Mouse (Mus musculus): ENCODE measurements around the gene Zdhhc16.

Zdhhc16 gene

DNA sequence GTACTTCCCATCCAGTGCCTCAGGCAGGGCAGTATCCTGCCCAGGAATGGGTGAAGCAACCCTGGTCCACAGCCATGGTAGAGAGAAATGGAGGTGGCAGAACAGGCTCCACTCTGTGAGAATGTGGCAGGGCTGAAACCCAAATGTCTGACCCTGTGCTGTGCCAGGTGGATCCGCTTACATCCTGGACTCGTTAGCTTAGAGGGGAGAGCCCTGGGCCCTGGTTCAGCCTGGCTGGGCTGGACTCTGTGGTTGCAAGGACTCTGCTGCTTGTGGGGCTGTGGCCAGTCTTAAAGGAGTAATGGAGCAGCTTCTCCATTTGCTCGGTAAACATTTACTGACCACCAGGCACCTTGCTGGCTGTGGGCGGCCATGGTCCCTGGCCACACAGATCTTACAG, 53.9 kb downstream of the Zdhhc16 start:
- no peak for DNase-seq (ENCODE audit: low spot score in 2 of 2)

DNA sequence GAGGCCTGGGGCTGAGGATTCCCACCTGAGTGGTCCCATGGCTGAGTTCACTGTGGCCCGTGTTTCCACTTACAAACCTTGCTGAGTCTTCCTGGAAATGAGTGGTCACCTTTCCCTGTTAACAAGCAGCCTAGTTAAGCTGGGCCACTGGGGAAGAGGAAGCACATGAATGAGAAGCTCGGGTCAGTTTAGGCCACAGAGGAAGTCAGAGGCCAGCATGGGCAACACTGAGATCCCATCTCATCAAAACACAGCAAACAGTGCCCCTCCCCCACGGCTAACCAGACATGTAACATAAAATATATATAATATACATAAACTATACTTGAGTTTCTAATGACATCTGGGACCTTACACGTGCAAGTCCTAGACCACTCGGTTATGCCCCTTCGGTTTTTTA, 56.5 kb downstream of the Zdhhc16 start:
- no peak for DNase-seq (ENCODE audit: low spot score in 2 of 2)

DNA sequence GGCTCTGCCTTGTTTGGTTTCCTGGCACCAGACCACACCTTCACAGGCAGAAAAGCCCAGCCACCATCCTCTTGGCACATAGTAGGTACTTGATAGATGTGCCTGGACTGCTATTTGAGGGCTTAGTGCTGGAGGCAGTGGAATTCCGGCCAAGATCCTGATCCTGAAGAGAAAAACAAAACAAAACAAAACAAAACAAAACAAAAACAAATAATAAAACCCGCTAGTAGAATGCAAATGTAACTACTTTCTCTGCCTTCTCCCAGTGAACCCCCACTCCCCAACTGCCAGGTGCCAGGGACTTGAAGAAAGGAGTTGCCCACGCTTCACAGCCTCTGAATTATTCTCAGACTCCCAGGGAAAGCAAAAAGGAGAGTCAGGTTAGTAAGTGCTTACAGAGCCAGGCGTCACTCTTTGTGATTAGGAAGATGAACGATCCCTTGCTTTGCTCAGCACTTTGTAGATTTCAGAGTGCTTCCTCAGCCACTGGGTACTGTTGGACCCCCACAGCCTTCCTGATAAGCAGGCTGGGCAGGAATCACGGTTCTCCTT, 58.7 kb downstream of the Zdhhc16 start:
- DNase-seq (ENCODE audit: low spot score in 2 of 2): no peak

DNA sequence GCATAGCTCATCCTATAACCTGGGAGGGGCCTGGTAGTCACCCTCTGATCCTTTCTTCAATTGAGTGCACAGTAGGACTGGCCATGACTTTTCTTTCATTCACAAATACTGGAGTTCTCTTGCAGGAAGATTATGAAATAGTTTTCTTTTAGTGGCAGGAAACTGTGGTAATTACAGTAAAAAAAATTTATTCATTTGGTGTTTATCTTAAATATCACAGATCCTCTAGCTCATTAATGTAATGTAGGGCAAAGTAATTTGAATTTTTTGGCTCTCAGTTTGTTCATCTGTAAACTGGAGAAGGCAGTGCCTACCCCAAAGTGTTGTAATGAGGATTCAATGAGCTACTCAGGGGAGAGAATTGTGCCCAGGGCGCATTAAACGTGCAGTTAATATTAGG, 59.7 kb downstream of the Zdhhc16 start:
- no peak for DNase-seq (ENCODE audit: low spot score in 2 of 2)

DNA sequence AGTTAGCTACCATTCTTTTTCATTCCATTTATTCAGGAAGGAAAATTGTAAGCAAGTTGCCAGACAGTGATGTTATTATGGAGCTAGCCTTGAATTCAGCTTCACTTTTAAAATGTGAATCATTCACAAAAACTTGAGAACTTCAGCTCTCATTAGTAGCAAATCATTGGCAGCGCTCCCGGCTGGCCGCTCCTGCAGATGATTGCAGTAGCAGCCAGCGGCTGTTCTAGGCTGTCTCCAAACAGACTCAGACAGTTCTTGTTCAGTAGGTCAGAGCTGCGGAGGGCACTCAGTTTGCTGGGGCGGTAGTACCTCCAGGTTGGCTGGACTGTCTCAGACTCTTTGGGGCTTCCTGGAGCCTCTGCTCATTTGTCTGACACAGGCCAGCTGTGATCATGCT, 60.2 kb downstream of the Zdhhc16 start:
- peak in 1 of 2 experiments; percentile 32 for DNase-seq (ENCODE audit: low spot score in 2 of 2)
